Mouse (Mus musculus) MEL (cell line): ENCODE results near the gene Psors1c2.

Experiments
- BHLHE40 ChIP-seq: IDR thresholded peaks from 2 replicates; pipeline ENCODE4 v1.6.1; 2012; ENCODE audit warnings: low read depth, mild to moderate bottlenecking, inconsistent platforms, low read length, improper control_type of control experiment, borderline replicate concordance
- CTCF ChIP-seq, 3 experiments: IDR thresholded peaks in 2 of 3; conservative IDR thresholded peaks in 1 of 3; 2 replicates each; pipeline ENCODE4 v1.5.1; 2011 to 2012; ENCODE audit warnings: low read length in 3 of 3, low read depth in 2 of 3, mild to moderate bottlenecking in 2 of 3, improper control_type of control experiment in 1 of 3, inconsistent platforms in 1 of 3, mixed read lengths in 1 of 3, moderate library complexity in 1 of 3; ENCODE audit not compliant: control insufficient read depth in 1 of 3, insufficient read depth in 1 of 3, poor library complexity in 1 of 3, severe bottlenecking in 1 of 3
- HCFC1 ChIP-seq: IDR thresholded peaks from 2 replicates; pipeline ENCODE4 v1.6.1; 2012; ENCODE audit warnings: low read depth, mild to moderate bottlenecking, inconsistent platforms, low read length, improper control_type of control experiment, moderate library complexity

- peak; percentile 86 to 98 (median 90) for TF ChIP-seq CTCF (IDR thresholded peaks at IDR 0.05 in 2 of 3, conservative IDR thresholded peaks at IDR 0.05 in 1 of 3; ENCODE audit: control insufficient read depth in 1 of 3, insufficient read depth in 1 of 3, low read depth in 2 of 3, low read length in 3 of 3, poor library complexity in 1 of 3, severe bottlenecking in 1 of 3)
- TF ChIP-seq BHLHE40, result 0 out of 2 replicates have a peak, but pooled peaks have one; percentile 12
- peak; percentile 50; the same call in 1 of the 2 replicates for TF ChIP-seq HCFC1
Measured at GRCm38 (mm10) chr17:35578211-35578610, 45.2 kb downstream of the Psors1c2 start.
